Mouse (Mus musculus) intestine, embryonic 16.5 days (tissue): ENCODE measurements around the gene Denr. TPM values are rescaled to one million over a fixed set of nuclear protein-coding genes. Genes with fewer than 3 reads are reported as not detected.

ENCODE experiments used
- ATAC-seq: fragments of 200-750 bp; cut with Nextera tagmentation; 2 replicates; pipeline ENCODE4 v1.8.0; 2017; ENCODE audit warnings: moderate TSS enrichment, moderate library complexity
- H3K27ac ChIP-seq: fragments of 300-500 bp; sonication (generic); 2 replicates; pipeline ENCODE4 v1.5.1; 2014; ENCODE audit warnings: mild to moderate bottlenecking, low read length
- H3K27me3 ChIP-seq: fragments of 300-500 bp; sonication (generic); replicated peaks from 2 replicates; pipeline ENCODE4 v1.6.1; 2014; ENCODE audit warnings: low read length, control low read depth, mixed read lengths; ENCODE audit not compliant: control insufficient read depth, insufficient read depth
- H3K36me3 ChIP-seq: fragments of 300-500 bp; sonication (generic); 2 replicates; pipeline ENCODE4 v1.6.1; 2014; ENCODE audit warnings: low read length, control low read depth; ENCODE audit not compliant: control insufficient read depth, insufficient read depth
- H3K4me1 ChIP-seq: fragments of 300-500 bp; sonication (generic); 2 replicates; pipeline ENCODE4 v1.6.1; 2014; ENCODE audit warnings: low read length, control low read depth, mixed read lengths; ENCODE audit not compliant: control insufficient read depth, insufficient read depth
- H3K4me2 ChIP-seq: fragments of 300-500 bp; sonication (generic); 2 replicates; pipeline ENCODE4 v1.6.1; 2014; ENCODE audit warnings: low read depth, low read length, control low read depth
- H3K4me3 ChIP-seq: fragments of 300-500 bp; sonication (generic); 2 replicates; pipeline ENCODE4 v1.5.1; 2014; ENCODE audit warnings: mild to moderate bottlenecking, low read length
- H3K9ac ChIP-seq: fragments of 300-500 bp; sonication (generic); 2 replicates; pipeline ENCODE4 v1.6.1; 2014; ENCODE audit warnings: low read depth, low read length
- H3K9me3 ChIP-seq: fragments of 300-500 bp; sonication (generic); 2 replicates; pipeline ENCODE4 v1.6.1; 2016; ENCODE audit warnings: low read length, control low read depth; ENCODE audit not compliant: control insufficient read depth
- WGBS: fragments of 180-500 bp; shearing (Covaris S2); extraction: QIAGEN DNeasy Blood & Tissue Kit; methylation state at CpG from one replicate; pipeline ENCODE4 v1.1.7; 2014; 5-methylcytosine and 5-hydroxymethylcytosine counted together
- polyA plus RNA-seq: library from polyadenylated mRNA; unstranded; fragments of >200 nt; fragmentation: Nextera tagmentation; extraction: Ambion mirVana; gene quantifications from 2 replicates; pipeline ENCODE4 v1.2.1, GENCODE M21; 2015

The Denr gene
- polyA plus RNA-seq, 1 experiment from 2014 or later, result 115 TPM

DNA sequence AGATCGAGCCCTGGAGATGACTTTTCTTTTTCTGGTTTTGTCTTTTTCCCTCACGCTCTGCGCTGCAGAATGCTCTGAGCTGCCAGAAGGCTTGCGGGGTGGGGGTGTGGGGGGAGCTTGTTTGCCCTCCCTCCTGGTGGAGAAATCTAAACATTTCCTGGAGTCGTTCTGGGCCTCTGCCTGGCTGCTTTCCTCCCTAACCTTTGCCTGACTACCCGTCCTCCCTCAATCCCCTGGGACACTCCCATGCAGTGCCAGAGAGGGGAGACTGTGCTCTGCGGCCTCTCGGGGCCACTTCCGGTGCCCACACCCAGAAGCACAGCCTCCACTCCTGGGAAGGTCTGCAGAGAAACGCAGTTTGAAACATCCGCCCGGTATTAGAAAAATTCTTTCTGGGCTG is 27.0 kb upstream of the Denr start, which contains the start of gene Hcar1:
Hcar1 (minus strand) TSS at position 93 of the 400 bp plus-strand sequence.
- peak within 1 kb of the TSS; percentile 54 for H3K4me2 ChIP-seq
- H3K9ac ChIP-seq, result peak within 1 kb of the TSS; percentile 64
- H3K27me3 ChIP-seq, result no peaks in the 10 kb centered on the region
- H3K36me3 ChIP-seq, result no peaks in the 10 kb centered on the region
- H3K27ac ChIP-seq, result peak within 1 kb of the TSS; percentile 76
- 19% methylated on average over 12 of the region's 12 CpGs for WGBS
- peaks cover 23% of the 10 kb centered on the region for H3K4me1 ChIP-seq
- ATAC-seq, result peak; percentile 84
- H3K9me3 ChIP-seq, result no peaks in the 10 kb centered on the region
- H3K4me3 ChIP-seq, result peak within 1 kb of the TSS; percentile 31

DNA sequence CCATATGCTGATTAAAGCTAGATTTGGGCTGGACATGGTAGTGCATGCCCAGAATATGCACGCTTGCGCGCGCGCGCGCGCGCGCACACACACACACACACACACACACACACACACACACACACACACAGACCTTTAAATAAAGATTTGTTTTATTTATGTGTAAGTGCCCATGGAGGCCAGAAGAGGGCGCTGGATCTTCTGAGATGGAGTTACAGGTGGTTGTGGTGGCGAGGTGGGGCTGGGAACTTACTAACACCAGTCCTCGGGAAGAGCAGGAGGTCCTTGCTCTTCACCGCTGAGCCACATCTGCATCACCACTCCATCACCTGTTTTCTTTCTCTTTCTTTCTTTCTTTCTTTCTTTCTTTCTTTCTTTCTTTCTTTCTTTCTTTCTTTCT is 26.2 kb upstream of the Denr start:
- Histone ChIP-seq H3K9ac (no peak overlapping the region), H3K4me3 (no peak overlapping the region), H3K4me1 (peaks cover 23% of the 10 kb centered on the region), H3K9me3 (no peaks in the 10 kb centered on the region), H3K27me3 (no peaks in the 10 kb centered on the region), H3K4me2 (no peak overlapping the region), H3K27ac (no peak overlapping the region), H3K36me3 (no peaks in the 10 kb centered on the region)
- 83% methylated on average over 14 of the region's 14 CpGs for WGBS
- no peak for ATAC-seq

DNA sequence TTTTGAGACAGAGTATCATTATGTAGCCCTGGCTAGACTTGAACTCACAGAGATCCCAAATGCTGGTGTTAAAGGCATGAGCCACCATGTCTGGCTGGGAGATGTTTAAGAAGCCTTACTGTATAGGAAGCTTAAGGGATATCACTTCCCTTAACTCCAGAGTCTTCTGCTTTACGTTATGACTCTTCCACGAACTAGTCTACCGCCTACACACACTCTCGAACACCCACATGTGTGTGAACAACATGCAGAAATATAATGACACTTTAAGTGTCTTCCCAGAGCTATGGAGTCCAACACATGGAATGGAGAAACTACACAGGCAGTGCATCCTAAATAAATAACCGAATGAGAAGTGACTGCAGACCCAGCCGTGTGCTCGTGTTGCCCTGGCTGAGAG is 23.1 kb upstream of the Denr start:
- H3K9me3 ChIP-seq, result no peaks in the 10 kb centered on the region
- peaks cover 15% of the 10 kb centered on the region for H3K4me1 ChIP-seq
- WGBS, result 71% methylated on average over 7 of the region's 7 CpGs
- H3K9ac ChIP-seq, result no peak overlapping the region
- no peak overlapping the region for H3K4me2 ChIP-seq
- H3K36me3 ChIP-seq, result no peaks in the 10 kb centered on the region
- no peaks in the 10 kb centered on the region for H3K27me3 ChIP-seq
- no peak overlapping the region for H3K27ac ChIP-seq
- H3K4me3 ChIP-seq, result no peak overlapping the region
- ATAC-seq, result no peak

DNA sequence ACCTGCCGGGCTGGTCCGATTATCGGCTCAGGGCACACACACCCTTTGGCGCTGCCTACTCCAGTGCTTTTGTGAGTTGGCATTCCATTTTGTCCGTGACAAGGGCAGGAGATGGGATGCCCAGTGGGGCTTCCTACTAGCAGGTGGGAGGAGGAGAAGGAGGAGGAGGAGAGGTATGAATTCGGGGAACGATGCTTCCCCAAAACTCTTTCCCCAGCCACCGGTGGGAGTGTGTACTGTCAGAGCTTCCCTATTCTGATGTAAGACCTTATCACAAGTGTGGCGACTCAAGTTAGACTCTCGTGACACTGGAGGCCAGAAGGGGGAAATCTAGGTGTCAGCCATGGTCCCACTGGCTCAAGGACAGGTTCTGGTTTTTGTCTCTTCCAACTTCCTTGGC is 22.6 kb upstream of the Denr start:
- peaks cover 10% of the 10 kb centered on the region for H3K4me1 ChIP-seq
- ATAC-seq, result no peak
- H3K4me3 ChIP-seq, result no peak overlapping the region
- no peak overlapping the region for H3K27ac ChIP-seq
- H3K27me3 ChIP-seq, result no peaks in the 10 kb centered on the region
- H3K36me3 ChIP-seq, result no peaks in the 10 kb centered on the region
- H3K9ac ChIP-seq, result no peak overlapping the region
- no peaks in the 10 kb centered on the region for H3K9me3 ChIP-seq
- WGBS, result 62% methylated on average over 10 of the region's 10 CpGs
- no peak overlapping the region for H3K4me2 ChIP-seq

DNA sequence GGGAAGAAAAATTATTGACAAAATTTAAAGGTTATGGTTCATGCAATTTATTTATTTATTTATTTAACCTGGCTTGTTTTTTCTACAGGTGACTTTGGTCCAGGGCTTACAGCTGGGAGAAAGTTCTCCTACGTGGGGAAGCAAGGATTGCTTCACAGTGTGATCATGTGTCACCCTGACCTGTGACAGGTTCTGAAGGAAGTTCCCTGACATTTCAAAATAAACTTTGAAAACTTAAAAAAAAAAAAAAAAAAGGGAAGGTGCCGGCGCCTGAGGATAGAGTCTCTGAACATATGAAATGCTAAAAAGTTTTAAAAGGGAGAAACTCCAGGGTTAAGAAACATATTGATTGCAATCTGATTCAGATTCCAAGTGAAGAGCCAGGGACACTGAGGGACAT is 20.6 kb upstream of the Denr start:
- no peak overlapping the region for H3K27ac ChIP-seq
- WGBS, result 62% methylated on average over 3 of the region's 3 CpGs
- H3K4me2 ChIP-seq, result no peak overlapping the region
- H3K27me3 ChIP-seq, result no peaks in the 10 kb centered on the region
- no peaks in the 10 kb centered on the region for H3K36me3 ChIP-seq
- H3K4me1 ChIP-seq, result no peaks in the 10 kb centered on the region
- H3K4me3 ChIP-seq, result no peak overlapping the region
- no peak overlapping the region for H3K9ac ChIP-seq
- no peak for ATAC-seq
- H3K9me3 ChIP-seq, result no peaks in the 10 kb centered on the region

DNA sequence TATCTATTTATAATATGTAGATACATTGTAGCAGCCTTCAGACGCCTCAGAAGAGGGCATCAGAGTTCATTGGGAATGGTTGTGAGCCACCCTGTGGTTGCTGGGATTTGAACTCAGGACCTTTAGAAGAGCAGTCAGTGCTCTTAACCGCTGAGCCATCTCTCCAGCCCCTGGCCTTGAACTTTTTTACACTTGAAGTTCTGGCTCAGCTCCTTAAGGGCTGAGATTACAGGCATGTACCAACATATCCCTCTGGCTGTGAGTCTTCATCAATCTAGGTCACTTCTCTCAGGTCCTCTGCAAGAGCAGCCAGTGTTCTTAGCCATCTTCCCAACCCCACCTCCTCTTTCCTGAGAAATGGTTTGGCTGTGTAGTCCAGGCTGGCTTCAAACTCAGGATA is 16.7 kb upstream of the Denr start:
- H3K9me3 ChIP-seq, result no peaks in the 10 kb centered on the region
- WGBS, result 87% methylated on average over 2 of the region's 2 CpGs
- H3K36me3 ChIP-seq, result no peaks in the 10 kb centered on the region
- H3K27ac ChIP-seq, result no peak overlapping the region
- no peak overlapping the region for H3K4me3 ChIP-seq
- H3K4me1 ChIP-seq, result no peaks in the 10 kb centered on the region
- ATAC-seq, result no peak
- no peak overlapping the region for H3K9ac ChIP-seq
- H3K27me3 ChIP-seq, result no peaks in the 10 kb centered on the region
- H3K4me2 ChIP-seq, result no peak overlapping the region

DNA sequence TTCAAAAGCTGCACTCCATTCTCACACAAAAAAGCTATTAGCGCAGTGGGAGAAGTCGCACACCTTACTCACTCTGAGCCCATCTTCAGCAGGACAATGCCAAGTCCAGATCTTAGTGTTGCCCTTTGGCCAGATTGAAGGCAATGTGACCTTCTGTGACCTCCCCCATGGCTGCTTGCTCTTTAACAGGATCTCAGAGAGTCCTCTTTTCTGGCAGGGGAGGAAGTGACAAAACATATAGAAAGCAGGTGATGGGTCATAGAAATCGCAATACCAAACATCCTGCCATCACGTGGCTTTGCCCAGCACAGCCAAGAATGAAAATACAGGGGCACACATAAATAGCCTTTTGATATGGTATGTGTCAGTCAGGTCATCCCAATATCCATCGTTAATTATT is 16.0 kb upstream of the Denr start:
- Histone ChIP-seq H3K4me3 (no peak overlapping the region), H3K27ac (no peak overlapping the region), H3K27me3 (no peaks in the 10 kb centered on the region), H3K9me3 (no peaks in the 10 kb centered on the region), H3K4me1 (no peaks in the 10 kb centered on the region), H3K4me2 (no peak overlapping the region), H3K9ac (no peak overlapping the region), H3K36me3 (no peaks in the 10 kb centered on the region)
- ATAC-seq, result no peak
- 77% methylated on average over 5 of the region's 5 CpGs for WGBS

DNA sequence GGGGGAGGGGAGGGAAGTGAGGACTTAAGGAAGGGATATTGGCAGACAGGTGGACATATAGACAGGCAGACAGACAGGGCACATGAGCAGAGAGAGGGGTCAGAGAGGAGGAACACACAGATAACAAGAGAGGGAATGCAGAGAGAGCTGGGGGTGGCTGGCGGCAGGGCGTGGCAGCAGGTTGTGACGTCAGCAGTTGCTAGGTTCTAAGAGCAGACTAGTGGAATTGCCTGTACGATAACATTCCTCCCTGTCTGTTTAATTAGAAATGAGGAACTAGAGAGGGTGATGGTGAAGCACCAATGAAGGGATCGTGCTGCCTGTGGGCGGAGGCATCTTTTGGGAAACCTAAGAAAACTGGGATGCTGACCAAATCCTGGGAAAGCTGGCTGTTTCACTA is 15.3 kb upstream of the Denr start:
- Histone ChIP-seq H3K9me3 (no peaks in the 10 kb centered on the region), H3K4me2 (no peak overlapping the region), H3K4me1 (no peaks in the 10 kb centered on the region), H3K9ac (no peak overlapping the region), H3K27ac (no peak overlapping the region), H3K27me3 (no peaks in the 10 kb centered on the region), H3K4me3 (no peak overlapping the region), H3K36me3 (no peaks in the 10 kb centered on the region)
- WGBS, result 35% methylated on average over 6 of the region's 6 CpGs
- ATAC-seq, result no peak

DNA sequence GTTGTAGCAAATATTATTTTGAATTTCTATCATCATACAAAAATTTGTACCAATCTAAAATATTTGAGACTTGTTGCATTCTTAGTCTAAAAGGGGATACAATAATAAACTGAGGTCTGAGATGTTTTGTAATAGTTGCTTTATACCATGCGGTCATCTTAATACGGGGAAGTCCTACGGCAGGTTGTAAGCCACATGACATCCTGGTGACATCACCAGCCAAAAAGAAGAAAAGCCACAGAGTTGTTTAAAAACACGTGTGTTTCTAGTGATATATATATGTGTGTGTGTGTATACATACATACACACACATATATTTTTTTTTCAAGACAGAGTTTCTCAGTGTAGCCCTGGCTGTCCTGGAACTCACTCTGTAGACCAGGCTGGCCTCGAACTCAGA is 13.5 kb upstream of the Denr start:
- H3K4me2 ChIP-seq, result no peak overlapping the region
- no peaks in the 10 kb centered on the region for H3K36me3 ChIP-seq
- H3K4me1 ChIP-seq, result no peaks in the 10 kb centered on the region
- H3K27ac ChIP-seq, result no peak overlapping the region
- no peak overlapping the region for H3K4me3 ChIP-seq
- no peaks in the 10 kb centered on the region for H3K9me3 ChIP-seq
- WGBS, result 89% methylated on average over 5 of the region's 5 CpGs
- H3K9ac ChIP-seq, result no peak overlapping the region
- no peak for ATAC-seq
- no peaks in the 10 kb centered on the region for H3K27me3 ChIP-seq

DNA sequence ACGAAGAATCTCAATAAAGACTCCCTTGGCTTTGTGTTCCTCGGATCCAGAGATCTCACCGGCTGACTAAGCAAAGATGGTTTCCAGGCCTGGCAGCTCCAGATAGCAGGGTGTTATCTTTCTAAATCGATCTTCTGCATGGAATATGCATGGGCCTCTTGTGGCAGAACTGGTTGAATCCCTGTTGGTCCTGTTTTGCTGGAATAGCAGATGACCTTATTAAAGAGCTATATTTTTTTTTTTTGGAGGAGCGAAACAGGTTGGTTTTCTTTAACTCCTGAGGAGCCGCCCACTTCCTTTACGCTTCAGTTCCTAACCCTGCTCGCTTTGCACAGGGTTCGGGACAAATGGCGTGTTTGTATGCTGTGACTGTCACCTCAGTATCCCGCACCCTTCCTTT is 10.6 kb upstream of the Denr start:
- WGBS, result 67% methylated on average over 11 of the region's 11 CpGs
- H3K27ac ChIP-seq, result no peak overlapping the region
- H3K9me3 ChIP-seq, result no peaks in the 10 kb centered on the region

More for the DNA sequence above, 10.6 kb upstream of the Denr start:
- Histone ChIP-seq H3K27me3 (no peaks in the 10 kb centered on the region), H3K4me3 (no peak overlapping the region), H3K4me2 (no peak overlapping the region), H3K4me1 (no peaks in the 10 kb centered on the region), H3K9ac (no peak overlapping the region), H3K36me3 (no peaks in the 10 kb centered on the region)
- no peak for ATAC-seq
